Mouse (Mus musculus): ENCODE results near the gene Defb25.

The Defb25 gene

GRCm38 (mm10) chr2:152573484-152573883 lies 49.4 kb downstream of the Defb25 start:
- DNase-seq (ENCODE audit: low read depth, low spot score), result no peak
